Mouse (Mus musculus): ENCODE data around the gene Ttc38.

The Ttc38 gene

DNA sequence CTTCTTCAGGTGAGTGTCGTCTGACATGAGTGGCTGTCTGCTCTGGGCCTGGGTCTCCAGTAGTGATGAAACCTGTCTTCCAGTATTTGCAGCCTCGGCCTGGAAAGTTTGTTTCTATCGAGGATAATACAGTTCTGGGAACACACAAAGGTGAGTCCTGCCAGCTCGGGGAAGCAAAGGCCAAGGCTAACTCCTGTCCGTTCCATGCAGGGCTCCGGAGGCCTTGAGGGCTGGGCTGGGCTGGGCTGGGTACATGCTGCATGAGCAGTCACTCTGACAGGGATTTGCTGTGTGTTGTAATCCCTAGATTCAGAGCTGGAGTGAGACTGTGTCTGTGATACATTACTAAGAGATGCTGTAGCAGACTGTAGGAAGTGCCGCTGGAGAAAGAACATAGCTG is 61.8 kb downstream of the Ttc38 start:
- DNase-seq (ENCODE audit: low read depth, low spot score): no peak

DNA sequence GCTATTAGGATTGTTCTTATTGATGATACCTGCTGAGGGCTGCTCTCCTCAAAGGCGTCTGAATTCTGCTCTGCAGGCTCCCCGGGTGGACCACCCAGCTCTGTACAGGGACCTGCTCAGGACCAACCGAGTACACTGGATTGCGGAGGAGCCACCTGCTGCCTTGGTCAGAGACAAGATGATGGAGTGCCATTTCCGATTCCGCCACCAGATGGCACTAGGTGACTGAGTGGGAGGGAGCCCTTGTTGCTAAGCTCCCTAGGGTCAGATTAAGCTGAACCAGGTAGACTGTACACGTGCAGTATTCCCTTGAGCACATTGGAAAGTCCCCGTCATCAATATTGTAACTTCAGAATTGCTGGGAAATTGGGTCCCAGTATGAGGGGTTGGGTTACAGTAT is 64.2 kb downstream of the Ttc38 start:
- peak; percentile 59 for DNase-seq (ENCODE audit: low read depth, low spot score)

DNA sequence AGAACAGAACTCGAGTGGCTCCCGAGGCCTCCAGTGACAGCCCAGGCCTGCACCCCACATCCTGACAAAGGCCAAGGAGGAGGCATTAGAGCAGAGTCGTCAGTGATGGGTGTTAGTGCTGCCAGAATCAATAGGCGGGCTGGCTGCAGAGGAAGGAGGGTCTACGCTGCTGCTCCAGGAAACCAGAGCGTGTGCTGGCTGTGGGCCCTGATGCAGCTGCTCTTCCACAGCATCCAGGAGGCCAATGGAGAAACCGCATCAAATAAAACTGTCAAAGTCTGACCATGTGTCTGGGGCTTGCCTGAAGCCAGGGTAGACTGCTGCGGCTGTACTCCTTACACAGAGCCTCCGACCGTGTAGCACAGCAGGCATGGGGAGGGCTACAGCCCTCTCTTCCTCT is 65.0 kb downstream of the Ttc38 start:
- no peak for DNase-seq (ENCODE audit: low read depth, low spot score)

DNA sequence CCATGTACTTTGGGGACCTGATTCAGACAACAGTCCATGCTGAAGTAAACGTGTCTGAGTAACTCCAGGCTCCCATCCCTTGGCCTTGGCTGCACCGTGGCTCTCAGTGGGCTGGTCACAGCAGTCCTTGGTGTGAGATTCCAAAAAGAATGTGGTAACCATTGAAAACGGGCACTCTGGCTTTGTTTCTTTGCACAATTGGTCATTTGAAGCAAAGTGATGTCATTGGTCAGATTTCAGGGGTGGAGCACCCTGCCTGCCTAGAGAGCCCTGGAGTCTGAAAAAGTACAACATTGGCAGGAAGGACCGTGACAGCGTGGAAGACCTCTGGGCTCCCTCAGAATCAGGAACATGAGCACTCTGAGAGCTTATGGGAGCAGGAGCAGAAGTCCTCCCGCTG is 67.3 kb downstream of the Ttc38 start:
- no peak for DNase-seq (ENCODE audit: low read depth, low spot score)

DNA sequence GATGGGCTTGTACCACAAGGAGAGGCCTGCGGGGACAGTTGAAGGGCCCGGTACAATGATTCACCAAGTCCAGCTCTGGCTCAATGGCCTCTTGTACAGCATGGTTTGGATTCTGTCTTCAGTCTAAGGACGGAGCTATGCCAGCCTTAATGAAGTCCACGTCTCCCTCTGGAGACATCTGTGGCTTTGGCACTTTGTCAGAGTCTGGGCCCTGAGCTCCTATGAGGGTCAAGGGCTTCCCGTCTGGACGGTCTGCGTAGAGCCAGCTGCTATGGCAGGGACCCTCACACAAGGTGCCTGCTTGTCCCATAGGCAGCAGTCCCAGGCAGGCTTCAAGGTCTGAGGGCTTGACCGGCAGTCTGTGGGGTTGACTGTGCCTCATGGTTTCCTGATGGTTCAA is 68.2 kb downstream of the Ttc38 start:
- DNase-seq (ENCODE audit: low read depth, low spot score): no peak

DNA sequence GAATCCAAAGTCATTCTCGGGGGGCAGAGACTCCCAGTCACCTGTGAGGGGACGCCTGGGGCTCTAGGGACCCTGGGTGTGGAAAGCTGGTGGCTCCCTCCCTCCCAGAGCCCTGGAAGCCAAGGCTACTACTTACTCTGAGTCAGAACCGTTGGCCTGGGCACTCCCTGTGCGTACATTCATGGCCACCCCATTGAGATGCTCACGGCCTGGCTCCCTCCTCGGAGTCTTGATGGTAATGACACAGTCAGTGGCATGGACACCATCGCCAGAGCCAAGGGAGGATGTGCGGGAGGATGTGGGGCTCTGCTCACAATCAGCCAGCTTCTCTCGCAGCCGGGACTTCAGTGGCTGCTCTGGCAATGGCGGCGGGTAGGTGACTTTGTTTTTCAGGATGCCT is 68.7 kb downstream of the Ttc38 start:
- no peak for DNase-seq (ENCODE audit: low read depth, low spot score)

DNA sequence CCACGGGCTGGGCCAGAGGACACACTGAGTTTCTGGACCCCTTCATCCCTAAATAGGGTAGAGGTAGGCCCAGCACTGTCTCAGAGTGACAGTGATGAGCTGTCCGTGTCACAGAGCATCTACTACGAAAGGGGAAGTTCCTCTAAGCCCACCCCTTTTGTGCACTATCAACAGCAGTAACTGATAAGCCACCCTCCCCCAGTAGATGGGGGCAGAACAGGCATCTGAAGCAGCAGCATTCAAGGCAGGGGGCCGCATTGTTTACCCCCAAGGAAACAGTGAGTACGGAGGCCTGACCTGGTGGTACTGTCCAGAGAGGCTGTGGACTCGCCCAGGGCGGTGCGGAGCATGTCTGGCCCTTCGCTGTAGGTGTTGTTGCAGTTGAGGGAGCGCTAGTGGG is 70.4 kb downstream of the Ttc38 start:
- DNase-seq (ENCODE audit: low read depth, low spot score): no peak

DNA sequence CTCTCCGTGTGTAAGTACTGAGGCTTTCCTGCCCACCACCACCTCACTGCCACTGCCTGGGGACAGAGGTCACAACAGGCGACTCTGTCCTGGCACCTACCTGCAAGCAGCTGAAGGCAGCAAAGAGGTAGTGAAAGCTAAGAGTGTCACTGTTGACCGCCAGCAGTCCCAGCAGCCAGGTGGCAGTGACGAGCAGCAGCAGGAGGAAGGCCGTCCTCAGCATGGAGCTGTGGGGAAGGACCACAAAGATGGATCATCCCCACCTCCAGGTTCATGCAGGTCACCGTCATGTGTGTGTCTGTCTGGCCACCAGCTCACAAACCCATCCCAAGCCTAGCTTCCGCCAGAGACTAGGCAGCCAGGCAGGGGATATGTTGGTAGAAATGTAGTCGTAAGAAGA is 71.7 kb downstream of the Ttc38 start:
- no peak for DNase-seq (ENCODE audit: low read depth, low spot score)

Data from WW6 (cell line).